Mouse (Mus musculus) fat pad, adult 2 months (tissue): Measurements from ENCODE around the gene Upk3bl.
"Not testable (repeated sequence)": the region's sequence is repeated elsewhere in the genome, so short reads cannot be mapped to it uniquely, and the experiment has no call there.

ENCODE experiments used
- DNase-seq: peaks from one replicate; pipeline ENCODE4 v3.0.0-alpha.2; 2011; ENCODE audit warnings: low read depth, low spot score; ENCODE audit errors: extremely low read depth

Upk3bl gene

DNA sequence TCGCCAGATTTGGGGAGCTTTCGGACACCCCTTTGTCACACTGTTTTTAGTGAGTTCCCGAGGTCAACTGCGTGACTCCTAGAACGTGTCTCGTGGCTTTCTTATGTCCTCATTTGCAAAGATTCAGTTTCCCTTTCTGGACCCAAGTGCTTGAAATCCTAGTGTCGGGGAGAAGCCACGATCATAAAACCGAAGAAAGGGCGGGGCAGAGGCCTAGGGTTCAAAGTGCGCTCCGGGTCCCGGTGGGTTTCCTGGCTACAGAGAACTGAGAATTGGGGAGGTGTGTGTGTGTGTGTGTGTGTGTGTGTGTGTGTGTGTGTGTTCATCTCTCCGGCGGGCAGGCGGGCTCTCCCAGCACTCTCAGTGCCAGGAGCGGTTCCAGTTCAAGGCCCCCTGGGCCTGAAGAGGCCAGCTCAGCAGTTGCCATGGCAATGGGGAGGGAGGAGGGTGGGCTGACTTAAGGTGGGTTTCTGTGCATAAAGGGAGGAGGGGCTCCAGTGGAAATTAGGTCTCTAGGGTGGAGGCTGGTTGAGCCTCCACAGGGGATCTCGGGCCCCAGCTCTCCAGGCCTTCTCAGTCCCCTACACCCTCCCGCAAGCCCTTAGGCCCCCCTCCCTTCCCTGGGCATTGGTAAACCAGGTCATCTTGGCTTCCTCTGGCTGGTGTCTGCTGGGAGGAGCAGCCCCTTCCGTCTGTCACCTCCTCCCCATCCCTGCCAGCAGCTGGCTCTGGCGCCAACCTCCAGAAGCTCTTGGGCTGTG, 30.8 kb downstream of the Upk3bl start:
- DNase-seq: no peak

DNA sequence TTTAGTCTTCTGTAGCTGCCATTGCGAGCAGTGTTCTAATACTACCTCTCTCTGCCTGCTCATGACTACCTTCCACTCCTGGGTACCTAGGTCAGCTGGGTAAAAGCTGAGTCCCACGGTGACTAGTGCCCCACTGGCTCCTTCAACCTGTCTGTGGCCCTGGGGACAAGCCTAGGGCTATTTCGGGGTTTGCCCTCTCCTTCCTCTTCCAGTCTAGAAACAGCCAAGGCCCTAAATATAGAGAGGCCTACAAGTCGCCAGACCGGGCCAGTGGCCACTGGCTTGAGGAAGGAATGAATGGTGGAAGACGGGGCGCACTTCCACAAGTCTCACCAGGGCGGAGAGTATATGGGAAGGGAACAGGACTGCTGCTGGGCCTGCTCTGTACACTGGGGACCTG, 32.0 kb downstream of the Upk3bl start:
- no peak for DNase-seq

DNA sequence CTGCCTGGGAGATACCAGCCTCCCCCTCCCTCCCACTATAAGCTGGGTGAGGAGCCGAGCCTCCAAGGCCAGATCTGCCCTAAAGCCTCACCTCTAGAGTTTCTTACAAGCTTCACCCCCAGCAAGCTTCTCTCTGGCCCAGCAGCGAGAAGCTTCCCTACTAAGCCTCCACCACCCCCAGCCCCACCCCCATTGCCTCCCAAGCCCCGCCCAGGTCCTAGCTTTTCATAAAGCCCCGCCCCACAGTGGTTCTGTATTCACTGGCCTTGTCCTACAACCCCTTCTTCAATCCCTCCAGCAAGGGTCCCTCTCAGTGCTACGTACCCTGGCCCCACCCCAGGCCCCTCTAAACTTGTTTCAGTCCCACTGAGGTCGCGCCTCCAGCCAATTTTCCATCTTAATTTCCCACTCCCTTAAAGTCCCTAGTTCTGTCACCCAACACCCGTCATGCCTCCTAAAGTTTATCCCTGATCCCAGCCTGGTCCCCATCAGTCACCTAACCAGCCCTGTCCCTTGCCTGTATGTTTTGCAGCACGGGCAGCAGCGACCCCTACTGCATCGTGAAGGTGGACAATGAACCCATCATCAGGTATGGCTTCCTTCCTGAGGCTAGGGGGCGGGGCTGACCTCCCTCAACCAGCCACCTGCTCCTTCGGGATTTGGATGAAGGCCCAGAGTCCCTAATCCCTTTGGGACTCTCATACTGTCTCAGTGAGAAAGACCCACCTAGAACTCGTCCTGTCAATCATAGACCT, 34.7 kb downstream of the Upk3bl start:
- DNase-seq: no peak

DNA sequence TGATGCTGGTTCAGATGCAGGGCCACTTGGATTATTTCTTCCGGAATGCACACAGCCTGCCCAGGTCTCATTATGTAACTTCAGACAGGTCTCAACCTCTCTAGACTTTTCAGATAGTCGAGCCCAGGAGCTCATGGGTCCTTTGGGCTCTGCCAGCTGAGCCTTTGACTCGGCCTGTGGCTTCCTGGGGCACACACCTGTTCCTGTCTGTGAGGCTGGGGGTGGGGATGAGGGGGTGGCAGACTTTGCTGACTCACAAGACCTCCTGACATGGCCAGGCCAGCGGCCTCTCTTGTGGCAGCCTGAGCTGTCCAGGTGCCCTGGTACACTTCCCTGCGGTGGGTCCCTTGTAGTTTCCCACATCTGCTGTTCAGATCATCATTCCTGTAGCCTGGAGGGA, 37.6 kb downstream of the Upk3bl start:
- no peak for DNase-seq

DNA sequence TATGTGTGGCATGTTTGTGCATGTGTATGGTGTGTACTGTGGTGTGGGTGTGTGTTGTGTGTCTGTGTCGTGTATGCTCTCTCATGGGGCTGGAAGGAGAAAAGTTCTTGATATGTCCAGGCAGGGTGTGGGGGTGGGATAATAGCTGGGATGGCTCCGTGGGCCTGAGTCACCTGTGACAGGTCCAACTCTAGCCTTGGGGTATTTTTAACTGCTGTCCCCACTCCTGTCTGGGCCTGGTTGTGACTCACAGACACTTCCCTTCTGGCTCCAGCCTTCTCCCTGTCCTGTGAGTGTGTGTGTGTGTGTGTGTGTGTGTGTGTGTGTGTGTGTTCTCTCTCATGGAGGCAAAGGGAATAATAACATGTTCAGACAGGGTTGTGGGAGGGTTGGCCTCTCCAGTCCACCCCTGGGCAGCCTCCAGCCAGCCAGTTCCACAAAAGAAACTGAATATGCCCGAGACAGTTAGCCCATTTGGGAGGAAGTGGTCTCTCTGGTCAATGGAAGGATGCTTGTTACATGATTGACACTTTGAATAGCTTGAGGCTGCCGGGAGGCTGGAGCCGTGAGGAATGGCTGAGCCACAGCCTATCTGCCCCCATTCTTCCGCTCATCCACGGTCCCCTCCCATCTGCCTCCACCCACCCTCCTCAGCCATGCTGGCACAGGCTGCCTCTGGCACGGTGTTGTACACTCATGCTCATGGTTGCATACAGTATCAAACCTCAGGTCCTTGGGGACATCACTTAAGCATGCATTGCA, 40.1 kb downstream of the Upk3bl start:
- DNase-seq: no peak

DNA sequence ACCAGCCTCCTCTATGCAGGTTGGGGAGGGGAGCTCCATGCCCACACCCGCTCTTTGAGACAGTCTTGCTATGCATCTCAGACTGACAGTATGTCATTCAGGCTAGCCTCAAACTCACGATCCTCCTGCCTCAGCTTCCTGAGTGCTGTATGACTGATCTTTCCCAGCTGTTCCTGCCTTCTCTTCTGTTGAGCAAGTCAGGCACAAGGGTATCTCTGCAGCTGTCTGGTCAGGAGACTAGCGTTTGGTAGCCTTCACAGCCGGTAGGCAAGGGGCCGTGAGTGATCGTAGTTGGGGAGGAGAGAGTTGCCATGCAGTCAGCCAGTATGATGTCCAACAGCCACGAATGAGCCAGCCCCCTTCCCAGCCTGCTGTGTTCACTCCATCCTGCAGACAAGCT, 40.8 kb downstream of the Upk3bl start:
- no peak for DNase-seq

DNA sequence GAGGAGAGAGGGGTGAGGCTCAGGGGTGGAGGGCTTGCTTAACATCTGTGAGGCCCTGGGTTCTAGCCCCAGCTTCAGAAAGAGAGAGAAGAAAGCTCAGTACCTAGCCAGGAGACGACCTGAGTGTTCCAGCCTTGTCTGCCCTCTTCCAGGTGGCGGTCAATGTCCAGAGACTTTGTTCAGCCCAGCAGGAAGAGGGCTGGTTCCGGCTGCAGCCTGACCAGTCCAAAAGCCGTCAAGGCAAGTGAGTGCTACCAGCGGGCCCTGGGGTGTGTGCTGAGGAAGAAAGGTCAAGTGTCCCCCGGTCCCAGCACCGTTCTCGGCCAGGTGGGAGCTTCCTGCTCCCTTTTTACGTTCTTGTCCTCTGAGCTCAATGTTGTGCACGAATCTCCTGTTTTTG, 44.2 kb downstream of the Upk3bl start:
- DNase-seq: no peak

DNA sequence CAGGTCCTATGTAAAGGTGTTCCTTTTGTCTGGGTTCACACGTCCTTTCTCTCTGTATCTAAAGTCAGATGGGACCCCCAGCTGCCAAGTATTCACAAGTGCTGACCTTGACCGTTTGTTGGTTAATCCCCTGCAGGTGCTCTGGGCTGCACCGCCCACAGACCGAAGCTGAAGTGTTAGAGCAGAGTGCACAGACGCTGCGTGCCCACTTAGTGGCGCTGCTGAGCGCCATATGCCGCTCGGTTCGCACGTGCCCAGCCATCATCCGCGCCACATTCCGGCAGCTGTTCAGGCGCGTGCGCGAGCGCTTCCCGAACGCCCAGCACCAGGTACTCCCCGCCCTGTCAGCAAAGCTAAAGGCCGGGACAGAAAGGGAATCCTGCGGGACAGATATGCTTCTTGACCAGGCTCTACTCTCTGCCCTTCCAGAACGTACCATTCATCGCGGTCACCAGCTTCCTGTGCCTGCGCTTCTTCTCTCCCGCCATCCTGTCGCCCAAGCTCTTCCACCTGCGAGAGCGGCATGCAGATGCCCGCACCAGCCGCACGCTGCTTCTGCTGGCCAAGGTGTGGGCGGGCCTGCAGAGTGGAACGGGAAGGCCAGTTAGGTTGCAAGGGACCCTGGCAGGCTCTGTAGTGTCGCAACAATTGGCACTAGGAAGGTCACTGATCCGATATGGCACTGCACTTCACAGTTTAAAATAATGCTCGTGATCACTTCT, 48.0 kb downstream of the Upk3bl start:
- DNase-seq: no peak

DNA sequence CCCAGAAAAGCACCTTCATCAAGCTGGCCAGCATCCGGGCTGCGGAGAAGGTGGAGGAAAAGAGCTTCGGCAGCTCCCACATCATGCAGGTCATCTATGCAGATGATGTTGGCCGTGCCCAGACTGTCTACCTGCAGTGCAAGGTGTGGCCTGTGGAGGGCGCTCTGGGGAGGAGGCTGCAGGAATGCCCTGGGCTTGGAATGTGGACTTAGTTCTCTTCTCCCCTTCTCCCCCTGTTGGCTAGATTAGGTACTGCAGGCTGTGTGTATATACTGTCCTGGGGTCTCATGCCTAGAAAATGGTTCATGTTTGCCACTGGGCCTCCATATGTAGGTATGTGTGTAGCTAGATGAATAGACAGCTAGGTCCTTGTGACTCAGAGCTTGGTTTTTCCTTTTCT, 50.2 kb downstream of the Upk3bl start:
- DNase-seq: no peak

DNA sequence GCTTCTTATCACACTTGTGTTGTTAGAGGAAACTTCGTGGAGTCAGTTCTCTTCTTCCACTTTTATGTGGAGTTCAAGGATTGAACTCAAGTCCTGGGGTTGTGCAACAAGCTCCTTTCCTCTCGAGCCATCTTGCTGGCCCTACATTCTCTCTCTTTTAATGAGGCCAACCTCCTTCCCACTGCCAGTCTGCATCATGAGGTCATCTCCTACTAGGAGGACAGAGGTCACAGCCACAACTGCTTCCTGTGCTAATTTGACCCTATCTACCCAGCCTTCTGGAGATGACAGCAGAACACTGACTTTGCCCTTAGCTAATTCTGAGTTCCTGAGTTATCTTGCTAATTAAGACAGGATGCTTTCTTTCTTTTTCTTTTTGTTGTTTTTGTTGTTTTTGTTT, 54.2 kb downstream of the Upk3bl start:
- DNase-seq: no peak

DNA sequence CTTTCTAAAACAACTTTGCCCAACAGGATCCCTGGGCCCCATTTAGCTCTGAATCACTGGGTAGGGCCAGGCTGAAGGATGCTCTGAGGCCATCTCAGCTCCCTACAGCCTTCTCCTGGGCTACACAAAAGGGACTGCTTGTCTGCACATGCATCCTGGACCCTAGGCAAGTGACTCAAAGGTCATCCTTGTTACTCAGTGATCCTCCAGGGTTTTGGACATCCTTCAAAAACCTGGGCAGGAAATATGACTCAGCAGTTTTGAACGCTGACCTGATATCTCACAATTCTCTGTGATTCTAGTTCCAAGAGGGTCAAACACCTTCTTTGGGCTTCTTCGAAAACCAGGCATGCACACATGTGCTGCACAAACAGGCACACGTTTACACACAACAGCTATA, 54.8 kb downstream of the Upk3bl start:
- no peak for DNase-seq

DNA sequence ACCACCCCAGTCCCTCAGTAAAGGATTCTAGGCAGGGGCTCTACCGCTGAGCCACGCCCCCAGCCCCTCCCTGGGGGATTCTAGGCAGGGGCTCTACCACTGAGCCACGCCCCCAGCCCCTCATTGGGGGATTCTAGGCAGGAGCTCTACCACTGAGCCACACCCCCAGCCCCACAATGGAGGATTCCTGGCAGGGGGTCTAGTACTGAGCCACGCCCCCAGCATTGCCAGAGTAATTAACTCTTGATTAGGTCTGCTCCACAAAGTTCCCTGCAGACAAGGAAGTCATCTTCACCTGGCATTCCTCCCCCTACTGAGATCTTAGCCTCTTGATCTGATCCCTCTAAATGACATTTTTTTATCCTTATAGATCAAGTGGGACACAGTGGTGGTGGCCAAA, 59.3 kb downstream of the Upk3bl start:
- not testable (repeated sequence) for DNase-seq
